Mouse (Mus musculus): ENCODE data around the gene Tmem150b. TPM values are rescaled to one million over a fixed set of nuclear protein-coding genes. Genes with fewer than 3 reads are reported as not detected.

Tmem150b gene
- polyA plus RNA-seq, 1 experiment: 0.14 TPM

DNA sequence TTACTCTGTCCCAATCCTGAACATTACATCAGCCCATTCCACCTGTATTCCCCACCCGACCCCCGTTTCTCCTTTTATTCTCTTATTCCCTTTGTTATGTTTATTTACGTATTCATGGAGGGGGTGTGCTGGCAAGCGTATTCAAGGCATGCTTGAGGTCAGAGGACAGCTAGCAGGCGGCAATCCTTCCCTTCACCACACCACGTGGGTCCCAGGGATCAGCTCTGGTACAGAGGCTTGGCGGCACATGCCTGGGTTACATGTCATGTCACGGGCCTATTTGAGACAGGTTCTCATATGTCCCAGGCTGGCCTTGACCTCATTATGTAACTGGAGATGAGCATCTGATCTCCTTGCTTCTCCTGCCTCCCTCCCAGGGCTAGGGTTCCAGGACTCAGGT lies 22.7 kb downstream of the Tmem150b start:
- Histone ChIP-seq H3K27me3 (ENCODE audit: control insufficient read depth, insufficient read depth, low read length) (no peaks in the 10 kb centered on the region), H3K4me1 (ENCODE audit: control insufficient read depth, insufficient read depth, low read length) (peaks cover 16% of the 10 kb centered on the region), H3K4me3 (ENCODE audit: control insufficient read depth, low read depth, low read length) (no peak overlapping the region), H3K27ac (ENCODE audit: control insufficient read depth, insufficient read depth, low read depth, low read length) (no peak overlapping the region), H3K36me3 (ENCODE audit: control insufficient read depth, insufficient read depth, low read length) (no peaks in the 10 kb centered on the region; the same call in none of the 2 replicates)
- TF ChIP-seq POLR2A (IDR thresholded peaks at IDR 0.05; ENCODE audit: control insufficient read depth, low read depth, low read length) (no peak), CTCF (IDR thresholded peaks at IDR 0.05; ENCODE audit: control insufficient read depth, insufficient read depth, insufficient replicate concordance, low read depth, low read length) (no peak)

DNA sequence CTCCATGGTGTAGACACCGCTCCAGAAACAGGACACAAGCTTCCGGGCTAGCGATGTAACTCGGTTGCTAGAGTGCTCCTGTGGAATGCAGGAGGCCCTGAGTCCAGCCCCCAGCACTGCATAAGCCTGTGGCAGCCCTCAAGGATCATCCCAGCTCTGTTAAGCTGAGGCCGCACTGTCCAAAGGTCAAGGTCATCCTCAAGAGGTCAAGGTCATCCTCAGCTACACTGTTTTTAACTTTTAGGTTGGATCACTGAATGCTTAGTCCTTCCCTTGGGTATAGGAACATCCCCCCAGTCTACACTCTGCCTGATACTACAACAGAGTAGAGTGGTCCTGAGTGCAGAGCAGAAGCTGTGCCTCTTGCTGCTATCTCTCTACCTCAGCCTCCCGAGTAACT lies 32.0 kb downstream of the Tmem150b start:
- no peak overlapping the region for H3K27ac ChIP-seq (ENCODE audit: control insufficient read depth, insufficient read depth, low read depth, low read length)
- peaks cover 6% of the 10 kb centered on the region for H3K4me1 ChIP-seq (ENCODE audit: control insufficient read depth, insufficient read depth, low read length)
- H3K36me3 ChIP-seq (ENCODE audit: control insufficient read depth, insufficient read depth, low read length): no peaks in the 10 kb centered on the region
- TF ChIP-seq CTCF (IDR thresholded peaks at IDR 0.05; ENCODE audit: control insufficient read depth, insufficient read depth, insufficient replicate concordance, low read depth, low read length): no peak
- TF ChIP-seq POLR2A (IDR thresholded peaks at IDR 0.05; ENCODE audit: control insufficient read depth, low read depth, low read length): no peak
- no peak overlapping the region for H3K4me3 ChIP-seq (ENCODE audit: control insufficient read depth, low read depth, low read length)
- H3K27me3 ChIP-seq (ENCODE audit: control insufficient read depth, insufficient read depth, low read length): no peaks in the 10 kb centered on the region

- Histone ChIP-seq H3K4me1 (ENCODE audit: control insufficient read depth, insufficient read depth, low read length) (peaks cover 6% of the 10 kb centered on the region), H3K27ac (ENCODE audit: control insufficient read depth, insufficient read depth, low read depth, low read length) (no peak overlapping the region), H3K4me3 (ENCODE audit: control insufficient read depth, low read depth, low read length) (peak overlapping the region; percentile 85), H3K36me3 (ENCODE audit: control insufficient read depth, insufficient read depth, low read length) (no peaks in the 10 kb centered on the region), H3K27me3 (ENCODE audit: control insufficient read depth, insufficient read depth, low read length) (no peaks in the 10 kb centered on the region)
- TF ChIP-seq POLR2A (IDR thresholded peaks at IDR 0.05; ENCODE audit: control insufficient read depth, low read depth, low read length) (no peak), CTCF (IDR thresholded peaks at IDR 0.05; ENCODE audit: control insufficient read depth, insufficient read depth, insufficient replicate concordance, low read depth, low read length) (no peak)
Measured at GRCm38 (mm10) chr7:4690951-4691653, 33.9 kb downstream of the Tmem150b start.

DNA sequence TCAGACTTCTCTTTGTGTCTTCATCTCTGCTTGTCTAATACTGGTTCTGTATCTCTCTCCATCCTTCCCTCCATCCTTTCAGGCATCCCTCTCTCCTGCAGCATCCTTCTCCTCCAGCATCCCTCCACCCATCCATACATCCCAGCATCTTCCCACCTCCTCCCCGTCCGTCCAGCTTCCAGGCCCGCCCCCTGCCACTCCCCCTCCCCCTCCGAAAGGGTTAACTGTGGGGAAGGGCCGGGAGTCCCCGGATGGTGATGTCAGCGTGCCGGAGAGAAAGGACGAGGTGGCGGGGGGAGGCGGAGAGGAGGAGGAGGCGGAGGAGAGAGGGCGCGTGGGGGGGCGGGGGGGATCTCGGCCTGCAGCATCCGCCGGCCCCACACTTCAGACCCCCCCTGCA lies 34.7 kb downstream of the Tmem150b start, which contains the start of gene Brsk1:
Gene Brsk1 (plus strand): TSS at position 218 of the 400 bp plus-strand sequence.
- Histone ChIP-seq H3K27ac (ENCODE audit: control insufficient read depth, insufficient read depth, low read depth, low read length) (peak within 1 kb of the TSS; percentile 70; the same call in 1 of the 2 replicates), H3K36me3 (ENCODE audit: control insufficient read depth, insufficient read depth, low read length) (no peaks in the 10 kb centered on the region), H3K4me3 (ENCODE audit: control insufficient read depth, low read depth, low read length) (peak within 1 kb of the TSS; percentile 85), H3K27me3 (ENCODE audit: control insufficient read depth, insufficient read depth, low read length) (no peaks in the 10 kb centered on the region), H3K4me1 (ENCODE audit: control insufficient read depth, insufficient read depth, low read length) (peaks cover 7% of the 10 kb centered on the region)
- TF ChIP-seq CTCF (IDR thresholded peaks at IDR 0.05; ENCODE audit: control insufficient read depth, insufficient read depth, insufficient replicate concordance, low read depth, low read length) (no peak), POLR2A (IDR thresholded peaks at IDR 0.05; ENCODE audit: control insufficient read depth, low read depth, low read length) (no peak)

- no peaks in the 10 kb centered on the region for H3K36me3 ChIP-seq (ENCODE audit: control insufficient read depth, insufficient read depth, low read length)
- H3K4me1 ChIP-seq (ENCODE audit: control insufficient read depth, insufficient read depth, low read length): peaks cover 4% of the 10 kb centered on the region
- peak within 1 kb of the TSS; percentile 95 for H3K4me3 ChIP-seq (ENCODE audit: control insufficient read depth, low read depth, low read length)
- H3K27me3 ChIP-seq (ENCODE audit: control insufficient read depth, insufficient read depth, low read length): no peaks in the 10 kb centered on the region
- TF ChIP-seq POLR2A (IDR thresholded peaks at IDR 0.05; ENCODE audit: control insufficient read depth, low read depth, low read length) (peak; percentile 86), CTCF (IDR thresholded peaks at IDR 0.05; ENCODE audit: control insufficient read depth, insufficient read depth, insufficient replicate concordance, low read depth, low read length) (0 out of 2 replicates have a peak, but pooled peaks have one; percentile 10)
- H3K27ac ChIP-seq (ENCODE audit: control insufficient read depth, insufficient read depth, low read depth, low read length): peak within 1 kb of the TSS; percentile 86
Measured at GRCm38 (mm10) chr7:4684632-4685417, 40.2 kb downstream of the Tmem150b start, which contains the start of gene Hspbp1. Gene Hspbp1, minus strand, starts transcription at chr7:4685068.

DNA sequence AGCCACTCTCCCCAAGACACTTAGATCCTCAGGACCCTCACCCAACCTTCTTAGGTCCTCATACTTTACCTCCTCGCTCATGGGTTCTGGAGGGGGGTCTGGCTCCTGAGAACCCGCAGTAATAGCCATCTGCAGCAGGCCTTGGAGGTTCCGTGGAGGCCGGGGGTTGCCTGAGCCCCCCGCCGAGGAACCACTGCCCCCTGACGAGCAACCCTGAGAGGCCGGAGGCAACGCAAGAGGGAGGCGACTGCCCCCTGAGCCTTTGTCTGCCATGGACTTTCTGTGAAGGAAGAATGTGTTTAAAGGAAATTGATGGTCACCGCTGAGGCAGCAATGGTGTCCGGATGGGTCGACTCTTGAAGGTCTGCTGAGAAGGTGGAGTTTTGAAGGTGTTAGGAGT lies 40.8 kb downstream of the Tmem150b start:
- TF ChIP-seq CTCF (IDR thresholded peaks at IDR 0.05; ENCODE audit: control insufficient read depth, insufficient read depth, insufficient replicate concordance, low read depth, low read length) (no peak), POLR2A (IDR thresholded peaks at IDR 0.05; ENCODE audit: control insufficient read depth, low read depth, low read length) (no peak)
- peaks cover 4% of the 10 kb centered on the region for H3K4me1 ChIP-seq (ENCODE audit: control insufficient read depth, insufficient read depth, low read length)
- H3K36me3 ChIP-seq (ENCODE audit: control insufficient read depth, insufficient read depth, low read length): no peaks in the 10 kb centered on the region
- H3K27me3 ChIP-seq (ENCODE audit: control insufficient read depth, insufficient read depth, low read length): no peaks in the 10 kb centered on the region
- peak overlapping the region; percentile 86 for H3K27ac ChIP-seq (ENCODE audit: control insufficient read depth, insufficient read depth, low read depth, low read length)
- peak overlapping the region; percentile 95 for H3K4me3 ChIP-seq (ENCODE audit: control insufficient read depth, low read depth, low read length)

DNA sequence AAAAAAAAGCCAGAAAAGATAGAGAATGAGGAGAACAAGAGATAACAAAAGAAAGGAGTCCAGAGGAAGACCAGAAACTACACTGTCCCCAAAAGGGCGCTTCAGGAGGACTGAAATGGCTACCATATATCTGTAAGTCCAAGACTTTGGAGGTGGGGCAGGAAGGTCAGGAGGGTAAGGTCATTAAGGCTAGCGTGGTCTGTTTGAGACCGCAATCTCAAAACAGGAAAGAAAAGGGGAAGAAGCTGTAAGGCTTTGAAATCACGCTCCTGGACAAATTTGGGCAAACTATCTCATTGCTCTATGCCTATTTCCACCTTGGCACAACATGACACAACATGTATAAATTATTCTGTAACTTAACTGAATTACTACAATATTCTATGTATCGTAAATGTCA lies 41.7 kb downstream of the Tmem150b start:
- TF ChIP-seq POLR2A (IDR thresholded peaks at IDR 0.05; ENCODE audit: control insufficient read depth, low read depth, low read length): no peak
- no peak for TF ChIP-seq CTCF (IDR thresholded peaks at IDR 0.05; ENCODE audit: control insufficient read depth, insufficient read depth, insufficient replicate concordance, low read depth, low read length)
- Histone ChIP-seq H3K4me3 (ENCODE audit: control insufficient read depth, low read depth, low read length) (peak overlapping the region; percentile 71), H3K4me1 (ENCODE audit: control insufficient read depth, insufficient read depth, low read length) (peaks cover 4% of the 10 kb centered on the region), H3K27ac (ENCODE audit: control insufficient read depth, insufficient read depth, low read depth, low read length) (peak overlapping the region; percentile 11; the same call in 1 of the 2 replicates), H3K36me3 (ENCODE audit: control insufficient read depth, insufficient read depth, low read length) (no peaks in the 10 kb centered on the region), H3K27me3 (ENCODE audit: control insufficient read depth, insufficient read depth, low read length) (no peaks in the 10 kb centered on the region)
